Mouse (Mus musculus) lung, embryonic 15.5 days (tissue): ENCODE measurements at regions not wholly inside any gene's neighbourhood (a gene's known extent, or its start where the extent isn't known, plus 50 kb on each side); places are given as distances from the start of the nearest gene placed in this dataset.
"Not testable (repeated sequence)": the region's sequence is repeated elsewhere in the genome, so short reads cannot be mapped to it uniquely, and the experiment has no call there.

Experiments
- ATAC-seq: fragments of 200-750 bp; cut with Nextera tagmentation; 2 replicates; pipeline ENCODE4 v1.8.0; 2017; ENCODE audit warnings: moderate number of reproducible peaks, borderline replicate concordance; ENCODE audit not compliant: low FRiP score, low TSS enrichment; ENCODE audit errors: extremely low read depth
- H3K27ac ChIP-seq: fragments of 300-500 bp; sonication (generic); 2 replicates; pipeline ENCODE4 v1.5.1; 2015; ENCODE audit warnings: moderate library complexity, mild to moderate bottlenecking, inconsistent platforms
- H3K27me3 ChIP-seq: fragments of 300-500 bp; sonication (generic); 2 replicates; pipeline ENCODE4 v1.6.1; 2015; ENCODE audit warnings: inconsistent platforms
- H3K36me3 ChIP-seq: fragments of 300-500 bp; sonication (generic); 2 replicates; pipeline ENCODE4 v1.6.1; 2015; ENCODE audit warnings: inconsistent platforms
- H3K4me1 ChIP-seq: fragments of 300-500 bp; sonication (generic); 2 replicates; pipeline ENCODE4 v1.6.1; 2015; ENCODE audit warnings: inconsistent platforms
- H3K4me2 ChIP-seq: fragments of 300-500 bp; sonication (generic); 2 replicates; pipeline ENCODE4 v1.6.1; 2015; ENCODE audit warnings: inconsistent platforms, mild to moderate bottlenecking, moderate library complexity
- H3K4me3 ChIP-seq: fragments of 300-500 bp; sonication (generic); 2 replicates; pipeline ENCODE4 v1.5.1; 2015; ENCODE audit warnings: mild to moderate bottlenecking, inconsistent platforms
- H3K9ac ChIP-seq: fragments of 300-500 bp; sonication (generic); 2 replicates; pipeline ENCODE4 v1.6.1; 2015; ENCODE audit warnings: inconsistent platforms
- H3K9me3 ChIP-seq: fragments of 300-500 bp; sonication (generic); 2 replicates; pipeline ENCODE4 v1.6.1; 2016; ENCODE audit warnings: inconsistent platforms
- WGBS: fragments of 180-500 bp; shearing (Covaris S2); methylation state at CpG from one replicate; pipeline ENCODE4 v1.1.7; 2015; 5-methylcytosine and 5-hydroxymethylcytosine counted together

DNA sequence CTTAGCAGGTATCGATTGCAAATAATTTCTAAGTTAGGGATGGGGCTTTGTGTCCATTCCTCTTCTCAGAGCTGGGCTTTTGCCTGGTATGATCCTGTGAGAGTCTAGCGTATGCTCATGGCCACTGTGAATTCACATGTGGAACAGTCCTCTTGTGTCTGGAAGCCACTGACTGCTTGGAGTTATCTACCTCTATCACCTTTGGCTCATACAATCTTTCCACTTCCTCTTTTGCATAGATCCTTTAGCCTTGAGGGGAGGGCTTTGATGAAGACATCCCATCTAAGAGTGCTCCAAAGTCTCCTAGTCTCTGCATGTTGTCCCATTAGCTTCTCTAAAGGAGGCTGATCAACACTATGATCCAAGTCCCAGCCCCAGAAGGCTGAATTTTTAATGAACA, 135.8 kb upstream of the Max start:
- WGBS = 97% methylated on average over 2 of the region's 2 CpGs
- Histone ChIP-seq H3K4me3 (no peak overlapping the region), H3K9ac (no peak overlapping the region), H3K9me3 (no peaks in the 10 kb centered on the region), H3K36me3 (no peaks in the 10 kb centered on the region), H3K27ac (no peak overlapping the region), H3K27me3 (no peaks in the 10 kb centered on the region), H3K4me2 (no peak overlapping the region), H3K4me1 (peaks cover 5% of the 10 kb centered on the region)
- no peak for ATAC-seq

DNA sequence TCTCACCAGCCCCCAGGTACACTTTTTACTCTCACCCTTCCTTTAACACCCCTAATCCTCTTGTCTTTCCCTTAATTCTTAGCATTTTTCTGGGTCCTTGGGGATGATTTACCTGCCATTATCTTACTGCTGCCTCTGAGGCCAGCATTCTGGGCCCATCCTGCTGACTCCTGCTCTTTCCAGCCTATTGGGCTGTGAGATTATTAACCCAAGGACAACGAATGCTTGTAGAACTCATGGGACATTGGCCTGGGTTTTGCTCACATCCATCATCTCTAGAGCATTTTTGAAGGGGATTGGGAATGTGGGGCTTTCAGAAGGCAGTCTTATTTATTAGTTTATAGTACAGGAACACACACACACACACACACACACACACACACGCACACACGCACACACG, 134.5 kb upstream of the Max start:
- H3K4me3 ChIP-seq = no peak overlapping the region
- H3K36me3 ChIP-seq = no peaks in the 10 kb centered on the region
- H3K27me3 ChIP-seq = no peaks in the 10 kb centered on the region
- no peaks in the 10 kb centered on the region for H3K9me3 ChIP-seq
- 87% methylated on average over 4 of the region's 4 CpGs for WGBS
- H3K27ac ChIP-seq = no peak overlapping the region
- peaks cover 8% of the 10 kb centered on the region for H3K4me1 ChIP-seq
- H3K4me2 ChIP-seq = no peak overlapping the region
- H3K9ac ChIP-seq = no peak overlapping the region
- ATAC-seq = no peak

DNA sequence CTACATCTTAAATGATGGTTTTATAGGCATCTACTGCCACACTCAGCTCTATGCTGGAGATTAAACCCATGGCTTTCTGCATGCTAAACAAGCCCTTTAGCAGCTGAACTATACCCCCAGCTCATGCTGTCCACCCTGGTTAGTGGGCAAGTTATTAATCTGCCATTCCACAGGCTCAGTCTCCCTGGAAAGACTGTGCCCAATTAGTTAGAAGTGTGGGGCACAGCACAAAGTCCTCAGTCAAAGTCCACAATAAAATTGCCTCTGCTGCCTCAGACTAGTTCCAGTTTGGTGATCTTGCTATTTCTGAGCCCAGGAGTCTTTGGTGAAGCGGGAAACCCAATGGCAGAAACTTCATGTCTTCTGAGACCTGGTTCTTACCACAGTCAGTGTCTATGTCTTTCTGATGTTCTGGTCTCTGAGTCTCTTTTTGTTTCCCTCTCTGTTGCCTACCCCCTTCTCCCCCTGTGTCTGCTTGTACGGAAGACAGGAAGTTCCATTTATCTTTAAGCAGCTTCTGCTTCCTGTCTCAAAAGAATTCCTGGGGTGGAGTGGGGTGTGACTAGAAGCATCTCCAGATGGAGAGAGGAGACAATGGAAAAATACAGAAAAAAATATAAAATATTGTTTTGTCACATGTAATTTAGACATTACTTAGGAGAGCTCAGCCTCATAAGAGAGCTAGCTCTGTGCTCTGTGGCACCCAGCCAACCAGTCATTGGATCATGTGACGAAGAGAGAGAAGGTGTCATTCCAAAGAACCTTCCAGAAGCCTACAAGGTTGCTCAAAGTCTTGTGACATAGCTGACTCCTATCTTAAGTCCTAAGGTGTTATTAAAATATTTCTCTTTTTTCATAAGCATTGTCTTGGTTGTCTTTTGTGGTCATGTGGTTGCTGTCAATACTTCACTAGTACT, 133.3 kb upstream of the Max start:
- Histone ChIP-seq H3K9ac (no peak overlapping the region), H3K4me1 (peaks cover 8% of the 10 kb centered on the region), H3K36me3 (no peaks in the 10 kb centered on the region), H3K4me3 (no peak overlapping the region), H3K4me2 (no peak overlapping the region), H3K27ac (no peak overlapping the region), H3K9me3 (no peaks in the 10 kb centered on the region), H3K27me3 (no peaks in the 10 kb centered on the region)
- 65% methylated on average over 3 of the region's 3 CpGs for WGBS
- ATAC-seq = no peak

DNA sequence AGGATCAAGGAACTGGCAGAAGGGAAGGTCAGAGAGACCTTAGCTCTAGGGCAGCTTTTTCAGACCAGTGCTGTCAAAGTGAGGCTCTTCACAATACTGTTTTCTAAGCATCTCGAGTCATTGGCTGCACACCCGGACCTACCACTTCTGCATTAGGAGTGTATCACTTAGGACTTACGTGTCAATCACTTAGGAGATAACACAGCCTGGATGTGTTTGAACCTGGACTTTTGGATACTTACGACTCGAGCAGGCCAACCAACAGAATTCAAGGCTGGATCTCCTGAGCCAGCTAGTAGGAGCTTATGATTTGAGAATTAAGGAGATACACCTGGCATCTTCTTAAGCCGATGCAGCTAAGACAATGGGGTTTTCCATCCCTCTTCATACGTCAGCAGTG, 132.2 kb upstream of the Max start:
- Histone ChIP-seq H3K9me3 (no peaks in the 10 kb centered on the region), H3K4me1 (peaks cover 8% of the 10 kb centered on the region), H3K4me3 (no peak overlapping the region), H3K4me2 (no peak overlapping the region), H3K36me3 (no peaks in the 10 kb centered on the region), H3K27me3 (no peaks in the 10 kb centered on the region), H3K9ac (no peak overlapping the region), H3K27ac (no peak overlapping the region)
- ATAC-seq = no peak
- 57% methylated on average over 7 of the region's 7 CpGs for WGBS

DNA sequence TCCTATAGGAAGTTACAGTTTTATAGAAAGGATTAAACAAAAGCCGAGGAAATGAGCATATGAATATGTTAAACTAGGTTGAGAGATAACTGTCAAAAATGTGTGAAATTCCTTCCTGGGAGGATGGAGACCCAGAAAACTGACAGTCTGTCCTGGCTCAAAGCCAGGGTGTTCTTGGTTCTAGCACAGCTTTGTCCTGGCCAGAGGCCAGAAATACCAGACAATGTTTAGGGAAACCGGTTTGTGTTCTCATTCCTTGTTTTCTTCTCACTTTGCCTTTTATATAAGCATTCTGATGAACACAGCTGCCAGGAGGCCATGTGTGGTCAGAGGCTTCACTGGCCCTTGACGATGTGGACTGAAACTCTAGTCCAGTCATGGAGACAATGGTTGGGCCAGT, 130.7 kb upstream of the Max start:
- Histone ChIP-seq H3K27me3 (no peaks in the 10 kb centered on the region), H3K4me3 (no peak overlapping the region), H3K36me3 (no peaks in the 10 kb centered on the region), H3K4me1 (peaks cover 8% of the 10 kb centered on the region), H3K9ac (no peak overlapping the region), H3K9me3 (no peaks in the 10 kb centered on the region), H3K4me2 (no peak overlapping the region), H3K27ac (peak overlapping the region; percentile 64)
- ATAC-seq = peak; percentile 67; the same call in 1 of the 2 replicates
- 19% methylated on average over 3 of the region's 3 CpGs for WGBS

DNA sequence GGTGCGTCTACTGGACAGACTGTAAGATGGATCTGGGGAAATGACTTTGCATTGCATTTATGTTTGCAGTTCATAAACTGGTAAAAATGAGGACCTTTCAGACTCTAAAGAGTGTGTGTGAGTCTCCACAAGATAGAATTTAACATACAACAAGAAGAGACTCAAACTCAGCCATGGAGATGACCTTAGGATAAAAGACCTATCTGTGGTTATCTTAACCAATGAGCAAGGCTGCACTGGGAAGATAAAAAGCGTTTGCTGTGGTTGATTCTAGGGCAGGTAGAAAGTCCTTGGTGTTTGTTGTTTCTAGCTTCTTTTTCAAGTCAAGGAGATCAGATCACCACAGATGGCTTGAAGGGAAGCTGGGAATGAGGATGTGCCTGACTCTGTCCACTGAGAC, 130.1 kb upstream of the Max start:
- no peak for ATAC-seq
- H3K4me3 ChIP-seq = no peak overlapping the region
- peaks cover 8% of the 10 kb centered on the region for H3K4me1 ChIP-seq
- H3K27me3 ChIP-seq = no peaks in the 10 kb centered on the region
- H3K27ac ChIP-seq = no peak overlapping the region
- no peak overlapping the region for H3K4me2 ChIP-seq
- no peaks in the 10 kb centered on the region for H3K9me3 ChIP-seq
- no peaks in the 10 kb centered on the region for H3K36me3 ChIP-seq
- 63% methylated on average over 2 of the region's 2 CpGs for WGBS
- H3K9ac ChIP-seq = no peak overlapping the region

GRCm38 (mm10) chr12:77091700-77092099, 129.7 kb upstream of the Max start:
- Histone ChIP-seq H3K4me3 (no peak overlapping the region), H3K9me3 (no peaks in the 10 kb centered on the region), H3K27ac (no peak overlapping the region), H3K27me3 (no peaks in the 10 kb centered on the region), H3K4me1 (peaks cover 8% of the 10 kb centered on the region), H3K9ac (no peak overlapping the region), H3K36me3 (no peaks in the 10 kb centered on the region), H3K4me2 (no peak overlapping the region)
- WGBS = 93% methylated on average over 2 of the region's 2 CpGs
- no peak for ATAC-seq

- H3K4me3 ChIP-seq = no peak overlapping the region
- no peak overlapping the region for H3K4me2 ChIP-seq
- H3K9me3 ChIP-seq = no peaks in the 10 kb centered on the region
- no peak for ATAC-seq
- H3K4me1 ChIP-seq = peaks cover 8% of the 10 kb centered on the region
- H3K27me3 ChIP-seq = no peaks in the 10 kb centered on the region
- 83% methylated on average over 3 of the region's 3 CpGs for WGBS
- no peaks in the 10 kb centered on the region for H3K36me3 ChIP-seq
- H3K27ac ChIP-seq = no peak overlapping the region
- no peak overlapping the region for H3K9ac ChIP-seq
Measured at GRCm38 (mm10) chr12:77090525-77090924, 128.5 kb upstream of the Max start.

GRCm38 (mm10) chr12:77089624-77090278, 127.8 kb upstream of the Max start:
- 73% methylated on average over 6 of the region's 6 CpGs for WGBS
- H3K4me3 ChIP-seq = no peak overlapping the region
- H3K9ac ChIP-seq = no peak overlapping the region
- H3K27ac ChIP-seq = no peak overlapping the region
- H3K9me3 ChIP-seq = no peaks in the 10 kb centered on the region
- no peaks in the 10 kb centered on the region for H3K27me3 ChIP-seq
- no peaks in the 10 kb centered on the region for H3K36me3 ChIP-seq
- H3K4me2 ChIP-seq = no peak overlapping the region
- H3K4me1 ChIP-seq = peaks cover 8% of the 10 kb centered on the region
- no peak for ATAC-seq

- H3K36me3 ChIP-seq = no peaks in the 10 kb centered on the region
- no peak overlapping the region for H3K9ac ChIP-seq
- WGBS = 63% methylated on average over 2 of the region's 2 CpGs
- peaks cover 8% of the 10 kb centered on the region for H3K4me1 ChIP-seq
- ATAC-seq = no peak
- no peak overlapping the region for H3K4me2 ChIP-seq
- no peak overlapping the region for H3K27ac ChIP-seq
- H3K27me3 ChIP-seq = no peaks in the 10 kb centered on the region
- H3K9me3 ChIP-seq = no peaks in the 10 kb centered on the region
- no peak overlapping the region for H3K4me3 ChIP-seq
Measured at GRCm38 (mm10) chr12:77088452-77088851, 126.5 kb upstream of the Max start.

- not testable (repeated sequence) for H3K27ac ChIP-seq, H3K36me3 ChIP-seq, H3K4me2 ChIP-seq, H3K9me3 ChIP-seq, H3K9ac ChIP-seq, H3K4me1 ChIP-seq, H3K4me3 ChIP-seq, H3K27me3 ChIP-seq, ATAC-seq
- 84% methylated on average over 1 of the region's 1 CpGs for WGBS
Measured at GRCm38 (mm10) chr12:77086931-77087330, 124.9 kb upstream of the Max start.

DNA sequence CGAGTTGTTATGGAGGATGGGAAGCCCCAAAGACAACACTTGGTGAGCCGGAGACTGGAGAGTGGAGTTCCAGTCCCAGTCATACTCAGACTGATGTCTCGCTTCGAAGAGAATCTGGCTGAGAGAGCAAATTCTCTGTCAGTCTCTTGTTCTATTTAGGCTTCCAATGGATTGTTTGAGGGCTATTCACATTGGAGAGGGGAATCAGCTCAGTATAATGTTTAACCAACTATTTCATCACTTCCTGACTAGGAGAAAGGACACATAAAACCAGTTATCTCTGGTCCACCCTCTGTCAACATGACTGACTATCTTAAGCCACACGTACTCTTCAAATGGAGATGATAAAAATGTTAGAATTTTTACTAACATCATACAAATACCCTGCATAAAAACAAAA, 123.9 kb upstream of the Max start:
- 68% methylated on average over 5 of the region's 5 CpGs for WGBS
- no peak for ATAC-seq

More for the DNA sequence above, 123.9 kb upstream of the Max start:
- Histone ChIP-seq H3K4me2 (no peak overlapping the region), H3K27me3 (no peaks in the 10 kb centered on the region), H3K9me3 (no peaks in the 10 kb centered on the region), H3K4me1 (no peaks in the 10 kb centered on the region), H3K27ac (no peak overlapping the region), H3K4me3 (no peak overlapping the region), H3K36me3 (no peaks in the 10 kb centered on the region), H3K9ac (no peak overlapping the region)
